Mouse (Mus musculus) embryonic facial prominence, embryonic 11.5 days (tissue): ENCODE results near the gene Prr11. TPM values are rescaled to one million over a fixed set of nuclear protein-coding genes. Genes with fewer than 3 reads are reported as not detected.
A peak's percentile ranks its signal among the peaks of the same experiment; 100 is the strongest.

Experiments
- ATAC-seq: fragments of 200-750 bp; cut with Nextera tagmentation; replicated peaks from 2 replicates; pipeline ENCODE4 v1.8.0; 2017; ENCODE audit warnings: low read depth; ENCODE audit not compliant: insufficient number of reproducible peaks, low FRiP score, low TSS enrichment
- DNase-seq: peaks from one replicate; pipeline ENCODE4 v3.0.0-alpha.2; 2015; ENCODE audit warnings: low spot score
- H3K27ac ChIP-seq: fragments of 300-500 bp; sonication (generic); replicated peaks from 2 replicates; pipeline ENCODE4 v1.5.1; 2014; ENCODE audit warnings: mild to moderate bottlenecking, low read depth, low read length, control low read depth
- H3K27me3 ChIP-seq: fragments of 300-500 bp; sonication (generic); 2 replicates; pipeline ENCODE4 v1.6.1; 2014; ENCODE audit warnings: mild to moderate bottlenecking, low read length, moderate library complexity, mixed read lengths; ENCODE audit not compliant: control insufficient read depth, insufficient read depth
- H3K36me3 ChIP-seq: fragments of 300-500 bp; sonication (generic); replicated peaks from 2 replicates; pipeline ENCODE4 v1.6.1; 2014; ENCODE audit warnings: low read depth, mild to moderate bottlenecking, low read length, moderate library complexity, mixed read lengths; ENCODE audit not compliant: control insufficient read depth, insufficient read depth
- H3K4me1 ChIP-seq: fragments of 300-500 bp; sonication (generic); 2 replicates; pipeline ENCODE4 v1.6.1; 2014; ENCODE audit warnings: low read length, mixed read lengths; ENCODE audit not compliant: control insufficient read depth, insufficient read depth
- H3K4me2 ChIP-seq: fragments of 300-500 bp; sonication (generic); 2 replicates; pipeline ENCODE4 v1.6.1; 2014; ENCODE audit warnings: low read depth, mild to moderate bottlenecking, control low read depth, low read length, moderate library complexity
- H3K4me3 ChIP-seq: fragments of 300-500 bp; sonication (generic); 2 replicates; pipeline ENCODE4 v1.5.1; 2014; ENCODE audit warnings: low read depth, low read length, control low read depth
- H3K9ac ChIP-seq: fragments of 300-500 bp; sonication (generic); replicated peaks from 2 replicates; pipeline ENCODE4 v1.6.1; 2014; ENCODE audit warnings: mild to moderate bottlenecking, control low read depth, low read length
- H3K9me3 ChIP-seq: fragments of 300-500 bp; sonication (generic); replicated peaks from 2 replicates; pipeline ENCODE4 v1.6.1; 2016; ENCODE audit warnings: mild to moderate bottlenecking, low read length, inconsistent platforms, mixed read lengths; ENCODE audit not compliant: control insufficient read depth
- WGBS: fragments of 180-500 bp; shearing (Covaris S2); extraction: QIAGEN DNeasy Blood & Tissue Kit; methylation state at CpG from one replicate; pipeline ENCODE4 v1.1.7; 2014; 5-methylcytosine and 5-hydroxymethylcytosine counted together
- polyA plus RNA-seq: library from polyadenylated mRNA; unstranded; fragments of >200 nt; fragmentation: Nextera tagmentation; extraction: Ambion mirVana; gene quantifications from 2 replicates; pipeline ENCODE4 v1.2.1, GENCODE M21; 2014

The Prr11 gene
- polyA plus RNA-seq, 1 experiment from 2014 or later: 20.1 TPM

- WGBS: 9% methylated on average over 9 of the region's 9 CpGs
- Histone ChIP-seq H3K4me2 (peak overlapping the region; percentile 22), H3K4me1 (no peaks in the 10 kb centered on the region), H3K27ac (peak overlapping the region; percentile 97), H3K9ac (peak overlapping the region; percentile 100), H3K9me3 (no peaks in the 10 kb centered on the region), H3K36me3 (peaks cover 4% of the 10 kb centered on the region), H3K27me3 (no peaks in the 10 kb centered on the region), H3K4me3 (peak overlapping the region; percentile 98)
- DNase-seq (peak; percentile 27), ATAC-seq (no peak)
Observed at GRCm38 (mm10) chr11:87110172-87110909, 1.8 kb upstream of the Prr11 start.

GRCm38 (mm10) chr11:87109519-87110171 is 1.1 kb upstream of the Prr11 start:
- DNase-seq (peak; percentile 69), ATAC-seq (no peak)
- no peaks in the 10 kb centered on the region for H3K36me3 ChIP-seq

GRCm38 (mm10) chr11:87108755-87109518 is 429 bp upstream of the Prr11 start, which contains the start of gene Ska2:
TSS of gene Ska2 (plus strand) at chr11:87109234.
- ATAC-seq: peak; percentile 99
- under 1% methylated on average over 40 of the region's 40 CpGs for WGBS
- no peaks in the 10 kb centered on the region for H3K9me3 ChIP-seq

More at GRCm38 (mm10) chr11:87109519-87110171, 1.1 kb upstream of the Prr11 start:
- peak overlapping the region; percentile 98 for H3K4me3 ChIP-seq
- H3K4me1 ChIP-seq: no peaks in the 10 kb centered on the region
- peak overlapping the region; percentile 97 for H3K27ac ChIP-seq
- H3K4me2 ChIP-seq: peak overlapping the region; percentile 22
- WGBS: under 1% methylated on average over 42 of the region's 42 CpGs
- peak overlapping the region; percentile 100 for H3K9ac ChIP-seq
- H3K9me3 ChIP-seq: no peaks in the 10 kb centered on the region
- no peaks in the 10 kb centered on the region for H3K27me3 ChIP-seq

GRCm38 (mm10) chr11:87087142-87087541 is 21.4 kb downstream of the Prr11 start:
- Histone ChIP-seq H3K9me3 (no peaks in the 10 kb centered on the region), H3K4me2 (peak overlapping the region; percentile 5; the same call in 1 of the 2 replicates), H3K27me3 (no peaks in the 10 kb centered on the region), H3K4me1 (no peaks in the 10 kb centered on the region; the same call in none of the 2 replicates), H3K4me3 (peak overlapping the region; percentile 64), H3K9ac (peak overlapping the region; percentile 69; the same call in 1 of the 2 replicates), H3K36me3 (peaks cover 6% of the 10 kb centered on the region), H3K27ac (no peak overlapping the region)
- DNase-seq: no peak
- 86% methylated on average over 2 of the region's 2 CpGs for WGBS
- no peak for ATAC-seq

More at GRCm38 (mm10) chr11:87108755-87109518, 429 bp upstream of the Prr11 start, which contains the start of gene Ska2:
- Histone ChIP-seq H3K36me3 (no peaks in the 10 kb centered on the region; the same call in 1 of the 2 replicates), H3K27ac (peak within 1 kb of the TSS; percentile 97), H3K4me3 (peak within 1 kb of the TSS; percentile 98), H3K9ac (peak within 1 kb of the TSS; percentile 100), H3K4me1 (no peaks in the 10 kb centered on the region), H3K4me2 (peak within 1 kb of the TSS; percentile 31), H3K27me3 (no peaks in the 10 kb centered on the region)
- peak; percentile 100 for DNase-seq

- no peaks in the 10 kb centered on the region for H3K27me3 ChIP-seq
- ATAC-seq: peak; percentile 88
- no peaks in the 10 kb centered on the region; the same call in none of the 2 replicates for H3K4me1 ChIP-seq
- peak within 1 kb of the TSS; percentile 64 for H3K4me3 ChIP-seq
- peaks cover 3% of the 10 kb centered on the region; the same call in 1 of the 2 replicates for H3K36me3 ChIP-seq
- peak; percentile 89 for DNase-seq
- no peaks in the 10 kb centered on the region for H3K9me3 ChIP-seq
- peak within 1 kb of the TSS; percentile 68 for H3K4me2 ChIP-seq
- WGBS: under 1% methylated on average over 42 of the region's 43 CpGs
- peak within 1 kb of the TSS; percentile 69 for H3K9ac ChIP-seq
- H3K27ac ChIP-seq: 0 out of 2 replicates have a peak within 1 kb of the TSS, but pooled peaks have one; percentile 2
Observed at GRCm38 (mm10) chr11:87086290-87086984, 22.1 kb downstream of the Prr11 start, which contains the start of gene Smg8. TSS of gene Smg8 (minus strand) at chr11:87086774.

- DNase-seq: no peak
- Histone ChIP-seq H3K4me2 (peak overlapping the region; percentile 68), H3K36me3 (no peaks in the 10 kb centered on the region; the same call in none of the 2 replicates), H3K9me3 (no peaks in the 10 kb centered on the region), H3K9ac (no peak overlapping the region; the same call in 1 of the 2 replicates), H3K27ac (no peak overlapping the region), H3K27me3 (no peaks in the 10 kb centered on the region), H3K4me3 (peak overlapping the region; percentile 64), H3K4me1 (no peaks in the 10 kb centered on the region; the same call in none of the 2 replicates)
- no peak for ATAC-seq
- 92% methylated on average over 13 of the region's 13 CpGs for WGBS
Observed at GRCm38 (mm10) chr11:87085461-87085860, 23.0 kb downstream of the Prr11 start.

- H3K36me3 ChIP-seq: peaks cover 4% of the 10 kb centered on the region
- H3K9ac ChIP-seq: no peak overlapping the region
- H3K4me3 ChIP-seq: no peak overlapping the region
- no peak for ATAC-seq
- WGBS: 86% methylated on average over 1 of the region's 1 CpGs
- no peak overlapping the region for H3K27ac ChIP-seq
- H3K4me2 ChIP-seq: no peak overlapping the region
- DNase-seq: no peak
- no peaks in the 10 kb centered on the region; the same call in none of the 2 replicates for H3K4me1 ChIP-seq
- no peaks in the 10 kb centered on the region for H3K9me3 ChIP-seq
- no peaks in the 10 kb centered on the region for H3K27me3 ChIP-seq
Observed at GRCm38 (mm10) chr11:87083712-87084111, 24.8 kb downstream of the Prr11 start.
